Mouse (Mus musculus): ENCODE data around the gene Osbp2. TPM values are rescaled to one million over a fixed set of nuclear protein-coding genes. Genes with fewer than 3 reads are reported as not detected.

The Osbp2 gene
- polyA plus RNA-seq, 1 experiment from 2014 or later, result 0.09 TPM

DNA sequence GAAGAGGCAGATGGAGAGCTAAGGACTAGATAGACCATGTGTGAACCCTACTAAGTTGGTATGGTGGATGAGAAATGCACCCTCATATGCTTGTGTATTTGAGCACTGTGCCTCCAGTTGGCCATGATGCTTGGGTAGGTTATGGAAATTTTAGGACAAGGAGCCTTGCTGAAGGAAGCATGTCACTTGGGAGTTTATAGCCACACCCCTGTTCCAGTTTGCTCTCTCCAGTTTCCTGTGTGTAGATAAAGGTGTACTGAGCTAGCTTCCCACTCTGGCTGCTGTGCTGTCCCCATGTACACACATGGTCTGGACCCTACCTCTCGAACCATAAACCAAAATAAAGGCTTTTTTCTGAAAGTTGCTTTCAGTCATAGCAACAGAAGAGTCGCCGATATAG is 9.5 kb downstream of the Osbp2 start:
- no peak overlapping the region for H3K4me3 ChIP-seq (ENCODE audit: low read depth, low read length)
- ATAC-seq (ENCODE audit: low read depth), result no peak
- no peak overlapping the region for H3K27ac ChIP-seq (ENCODE audit: low read length)
- no peaks in the 10 kb centered on the region for H3K36me3 ChIP-seq (ENCODE audit: control insufficient read depth, insufficient read depth)
- no peak overlapping the region for H3K9ac ChIP-seq (ENCODE audit: low read depth, low read length)
- H3K9me3 ChIP-seq (replicated peaks; ENCODE audit: control insufficient read depth, low read length), result no peaks in the 10 kb centered on the region
- H3K4me1 ChIP-seq (ENCODE audit: control insufficient read depth, low read depth, low read length), result no peaks in the 10 kb centered on the region
- no peak overlapping the region for H3K4me2 ChIP-seq (ENCODE audit: low read depth, low read length)
- WGBS (ENCODE audit: insufficient replicate concordance), result 65% methylated on average over 3 of the region's 3 CpGs
- no peaks in the 10 kb centered on the region for H3K27me3 ChIP-seq (ENCODE audit: control insufficient read depth, insufficient read depth, low read depth, low read length)

GRCm38 (mm10) chr11:3853481-3854034 is 10.1 kb downstream of the Osbp2 start:
- Histone ChIP-seq H3K9me3 (replicated peaks; ENCODE audit: control insufficient read depth, low read length) (no peaks in the 10 kb centered on the region), H3K36me3 (ENCODE audit: control insufficient read depth, insufficient read depth) (no peaks in the 10 kb centered on the region), H3K27me3 (ENCODE audit: control insufficient read depth, insufficient read depth, low read depth, low read length) (no peaks in the 10 kb centered on the region), H3K4me3 (ENCODE audit: low read depth, low read length) (no peak overlapping the region), H3K4me1 (ENCODE audit: control insufficient read depth, low read depth, low read length) (no peaks in the 10 kb centered on the region), H3K9ac (ENCODE audit: low read depth, low read length) (no peak overlapping the region), H3K27ac (ENCODE audit: low read length) (no peak overlapping the region), H3K4me2 (ENCODE audit: low read depth, low read length) (no peak overlapping the region)
- WGBS (ENCODE audit: insufficient replicate concordance), result 69% methylated on average over 5 of the region's 5 CpGs
- no peak for ATAC-seq (ENCODE audit: low read depth)

GRCm38 (mm10) chr11:3853031-3853430 is 10.7 kb downstream of the Osbp2 start:
- Histone ChIP-seq H3K4me1 (ENCODE audit: control insufficient read depth, low read depth, low read length) (no peaks in the 10 kb centered on the region), H3K4me3 (ENCODE audit: low read depth, low read length) (no peak overlapping the region), H3K27me3 (ENCODE audit: control insufficient read depth, insufficient read depth, low read depth, low read length) (no peaks in the 10 kb centered on the region), H3K9ac (ENCODE audit: low read depth, low read length) (no peak overlapping the region), H3K36me3 (ENCODE audit: control insufficient read depth, insufficient read depth) (no peaks in the 10 kb centered on the region), H3K27ac (ENCODE audit: low read length) (no peak overlapping the region), H3K9me3 (replicated peaks; ENCODE audit: control insufficient read depth, low read length) (no peaks in the 10 kb centered on the region), H3K4me2 (ENCODE audit: low read depth, low read length) (no peak overlapping the region)
- WGBS (ENCODE audit: insufficient replicate concordance), result 79% methylated on average over 10 of the region's 10 CpGs
- ATAC-seq (ENCODE audit: low read depth), result no peak

- Histone ChIP-seq H3K9ac (ENCODE audit: low read depth, low read length) (no peak overlapping the region), H3K4me2 (ENCODE audit: low read depth, low read length) (no peak overlapping the region), H3K4me1 (ENCODE audit: control insufficient read depth, low read depth, low read length) (no peaks in the 10 kb centered on the region), H3K36me3 (ENCODE audit: control insufficient read depth, insufficient read depth) (no peaks in the 10 kb centered on the region), H3K4me3 (ENCODE audit: low read depth, low read length) (no peak overlapping the region), H3K27me3 (ENCODE audit: control insufficient read depth, insufficient read depth, low read depth, low read length) (no peaks in the 10 kb centered on the region), H3K27ac (ENCODE audit: low read length) (no peak overlapping the region), H3K9me3 (replicated peaks; ENCODE audit: control insufficient read depth, low read length) (no peaks in the 10 kb centered on the region)
- no peak for ATAC-seq (ENCODE audit: low read depth)
- WGBS (ENCODE audit: insufficient replicate concordance), result 46% methylated on average over 4 of the region's 4 CpGs
These were observed 11.8 kb downstream of the Osbp2 start for GRCm38 (mm10) chr11:3851872-3852271.

GRCm38 (mm10) chr11:3850746-3851277 is 12.9 kb downstream of the Osbp2 start:
- Histone ChIP-seq H3K36me3 (ENCODE audit: control insufficient read depth, insufficient read depth) (no peaks in the 10 kb centered on the region), H3K9me3 (replicated peaks; ENCODE audit: control insufficient read depth, low read length) (no peaks in the 10 kb centered on the region), H3K27me3 (ENCODE audit: control insufficient read depth, insufficient read depth, low read depth, low read length) (no peaks in the 10 kb centered on the region), H3K9ac (ENCODE audit: low read depth, low read length) (no peak overlapping the region), H3K4me3 (ENCODE audit: low read depth, low read length) (no peak overlapping the region), H3K27ac (ENCODE audit: low read length) (no peak overlapping the region), H3K4me2 (ENCODE audit: low read depth, low read length) (no peak overlapping the region), H3K4me1 (ENCODE audit: control insufficient read depth, low read depth, low read length) (no peaks in the 10 kb centered on the region)
- no peak for ATAC-seq (ENCODE audit: low read depth)
- 43% methylated on average over 5 of the region's 5 CpGs for WGBS (ENCODE audit: insufficient replicate concordance)

DNA sequence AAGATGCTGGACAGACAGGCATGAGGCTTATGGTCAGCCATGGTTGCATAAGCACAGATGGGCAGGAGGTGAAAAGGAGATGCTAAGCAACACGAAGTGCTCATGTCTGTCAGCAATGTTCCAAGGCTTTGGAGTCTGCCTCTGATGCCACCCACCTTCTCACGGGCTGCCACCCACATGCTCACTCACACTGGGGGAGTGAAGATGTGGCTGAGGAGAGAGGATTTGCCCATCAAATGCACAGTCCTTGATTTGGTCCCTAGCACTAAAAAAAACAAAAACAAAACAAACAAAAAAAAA is 13.4 kb downstream of the Osbp2 start:
- no peaks in the 10 kb centered on the region for H3K9me3 ChIP-seq (replicated peaks; ENCODE audit: control insufficient read depth, low read length)
- H3K27ac ChIP-seq (ENCODE audit: low read length), result no peak overlapping the region
- H3K27me3 ChIP-seq (ENCODE audit: control insufficient read depth, insufficient read depth, low read depth, low read length), result no peaks in the 10 kb centered on the region
- H3K9ac ChIP-seq (ENCODE audit: low read depth, low read length), result no peak overlapping the region
- WGBS (ENCODE audit: insufficient replicate concordance), result 67% methylated on average over 2 of the region's 2 CpGs
- ATAC-seq (ENCODE audit: low read depth), result no peak
- no peaks in the 10 kb centered on the region for H3K4me1 ChIP-seq (ENCODE audit: control insufficient read depth, low read depth, low read length)
- H3K4me2 ChIP-seq (ENCODE audit: low read depth, low read length), result no peak overlapping the region
- no peak overlapping the region for H3K4me3 ChIP-seq (ENCODE audit: low read depth, low read length)
- no peaks in the 10 kb centered on the region for H3K36me3 ChIP-seq (ENCODE audit: control insufficient read depth, insufficient read depth)

GRCm38 (mm10) chr11:3849469-3850314 is 14.0 kb downstream of the Osbp2 start:
- Histone ChIP-seq H3K27me3 (ENCODE audit: control insufficient read depth, insufficient read depth, low read depth, low read length) (no peaks in the 10 kb centered on the region), H3K4me1 (ENCODE audit: control insufficient read depth, low read depth, low read length) (no peaks in the 10 kb centered on the region), H3K27ac (ENCODE audit: low read length) (no peak overlapping the region), H3K9me3 (replicated peaks; ENCODE audit: control insufficient read depth, low read length) (no peaks in the 10 kb centered on the region), H3K9ac (ENCODE audit: low read depth, low read length) (no peak overlapping the region), H3K36me3 (ENCODE audit: control insufficient read depth, insufficient read depth) (no peaks in the 10 kb centered on the region), H3K4me2 (ENCODE audit: low read depth, low read length) (no peak overlapping the region), H3K4me3 (ENCODE audit: low read depth, low read length) (no peak overlapping the region)
- no peak for ATAC-seq (ENCODE audit: low read depth)
- WGBS (ENCODE audit: insufficient replicate concordance), result 53% methylated on average over 15 of the region's 15 CpGs

- H3K9ac ChIP-seq (ENCODE audit: low read depth, low read length), result no peak overlapping the region
- H3K4me2 ChIP-seq (ENCODE audit: low read depth, low read length), result no peak overlapping the region
- H3K9me3 ChIP-seq (replicated peaks; ENCODE audit: control insufficient read depth, low read length), result no peaks in the 10 kb centered on the region
- 66% methylated on average over 2 of the region's 2 CpGs for WGBS (ENCODE audit: insufficient replicate concordance)
- H3K36me3 ChIP-seq (ENCODE audit: control insufficient read depth, insufficient read depth), result no peaks in the 10 kb centered on the region
- H3K27ac ChIP-seq (ENCODE audit: low read length), result no peak overlapping the region
- no peaks in the 10 kb centered on the region for H3K4me1 ChIP-seq (ENCODE audit: control insufficient read depth, low read depth, low read length)
- ATAC-seq (ENCODE audit: low read depth), result no peak
- no peak overlapping the region for H3K4me3 ChIP-seq (ENCODE audit: low read depth, low read length)
- no peaks in the 10 kb centered on the region for H3K27me3 ChIP-seq (ENCODE audit: control insufficient read depth, insufficient read depth, low read depth, low read length)
These were observed 17.4 kb downstream of the Osbp2 start for GRCm38 (mm10) chr11:3846351-3846750.

DNA sequence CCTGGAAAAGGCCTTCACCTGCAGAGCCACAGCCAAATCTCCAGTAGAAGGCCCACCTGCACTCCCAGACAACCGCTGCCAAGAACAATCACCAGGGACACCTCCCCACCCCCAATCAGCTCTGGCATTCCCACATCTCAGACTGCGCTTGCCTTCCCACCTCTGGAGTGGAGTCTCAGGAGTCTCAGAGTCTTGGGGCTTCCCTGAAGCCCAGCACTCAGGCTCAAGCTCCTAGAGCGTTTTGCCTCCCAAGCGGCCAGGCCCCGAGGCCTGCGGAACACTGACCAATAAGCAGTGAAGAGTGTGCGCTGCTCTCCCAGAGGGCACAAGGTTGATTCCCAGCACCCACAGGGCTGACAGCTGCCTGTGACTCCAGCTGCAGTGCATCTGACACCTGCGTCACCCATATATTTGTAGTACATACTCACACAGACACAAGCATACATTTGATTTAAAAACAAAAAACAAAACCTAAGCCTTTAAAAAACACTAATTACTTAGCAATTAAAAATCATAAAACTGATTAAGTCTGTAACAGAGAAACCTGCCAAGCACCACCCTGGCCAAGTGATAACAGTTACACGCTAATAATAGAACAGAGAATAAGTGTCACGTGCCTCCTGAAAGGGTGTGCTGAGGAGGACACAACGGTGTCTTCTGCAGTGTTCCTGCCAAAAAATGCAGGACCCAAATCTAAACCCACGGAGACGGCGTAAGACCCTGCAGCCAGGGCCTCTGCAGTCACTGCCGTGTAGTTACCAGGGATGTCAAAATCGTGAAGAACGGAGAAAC is 19.6 kb downstream of the Osbp2 start:
- ATAC-seq (ENCODE audit: low read depth), result no peak
- H3K4me1 ChIP-seq (ENCODE audit: control insufficient read depth, low read depth, low read length), result no peaks in the 10 kb centered on the region
- no peaks in the 10 kb centered on the region for H3K27me3 ChIP-seq (ENCODE audit: control insufficient read depth, insufficient read depth, low read depth, low read length)
- H3K9ac ChIP-seq (ENCODE audit: low read depth, low read length), result no peak overlapping the region
- no peak overlapping the region for H3K4me2 ChIP-seq (ENCODE audit: low read depth, low read length)
- WGBS (ENCODE audit: insufficient replicate concordance), result 67% methylated on average over 17 of the region's 17 CpGs
- no peaks in the 10 kb centered on the region for H3K36me3 ChIP-seq (ENCODE audit: control insufficient read depth, insufficient read depth)
- H3K9me3 ChIP-seq (replicated peaks; ENCODE audit: control insufficient read depth, low read length), result no peaks in the 10 kb centered on the region
- no peak overlapping the region for H3K27ac ChIP-seq (ENCODE audit: low read length)
- no peak overlapping the region for H3K4me3 ChIP-seq (ENCODE audit: low read depth, low read length)

All from liver, embryonic 16.5 days (tissue).